Mouse (Mus musculus): ENCODE results near the gene Pknox2. TPM values are rescaled to one million over a fixed set of nuclear protein-coding genes. Genes with fewer than 3 reads are reported as not detected.

Gene Pknox2
- polyA plus RNA-seq, 1 experiment from 2014 or later: 27.1 TPM

- no peak for ATAC-seq (ENCODE audit: low FRiP score)
- peaks cover 51% of the 10 kb centered on the region for H3K4me1 ChIP-seq
- H3K9me3 ChIP-seq: no peaks in the 10 kb centered on the region
- H3K36me3 ChIP-seq (replicated peaks): 0 out of 2 replicates have a peak, but pooled peaks cover 4% of the 10 kb centered on the region
- no peak overlapping the region for H3K27ac ChIP-seq
- no peak overlapping the region for H3K4me3 ChIP-seq (replicated peaks)
- WGBS: 93% methylated on average over 1 of the region's 1 CpGs
- H3K4me2 ChIP-seq: no peak overlapping the region
- no peak overlapping the region for H3K9ac ChIP-seq
- 0 out of 2 replicates have a peak, but pooled peaks cover 5% of the 10 kb centered on the region for H3K27me3 ChIP-seq
Observed at GRCm38 (mm10) chr9:36969131-36969530, 178.1 kb downstream of the Pknox2 start.

DNA sequence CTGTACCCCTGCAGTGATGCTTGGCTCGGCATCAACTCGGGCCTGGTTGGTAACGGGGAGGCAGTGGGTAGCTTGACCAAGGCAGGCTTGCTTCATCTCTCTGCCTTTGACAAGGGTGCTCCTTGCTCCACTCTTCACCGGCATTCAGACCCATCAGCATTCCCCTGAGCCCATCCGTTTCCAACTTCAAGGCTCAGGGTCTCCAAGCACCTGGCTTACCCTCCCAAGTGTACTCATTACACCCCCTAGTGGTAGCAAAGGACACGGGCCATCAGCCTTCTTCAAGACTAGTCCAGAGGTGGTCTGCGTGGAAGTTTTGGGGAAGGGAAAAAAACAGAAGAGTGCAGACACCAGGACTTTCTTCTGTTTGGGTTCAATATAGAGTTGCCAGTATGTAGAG is 178.5 kb downstream of the Pknox2 start:
- no peak overlapping the region for H3K4me2 ChIP-seq
- no peaks in the 10 kb centered on the region for H3K9me3 ChIP-seq
- H3K4me1 ChIP-seq: peaks cover 55% of the 10 kb centered on the region
- H3K9ac ChIP-seq: no peak overlapping the region
- 0 out of 2 replicates have a peak, but pooled peaks cover 4% of the 10 kb centered on the region for H3K36me3 ChIP-seq (replicated peaks)
- 0 out of 2 replicates have a peak, but pooled peaks cover 5% of the 10 kb centered on the region for H3K27me3 ChIP-seq
- H3K4me3 ChIP-seq (replicated peaks): no peak overlapping the region
- WGBS: 37% methylated on average over 7 of the region's 7 CpGs
- no peak overlapping the region for H3K27ac ChIP-seq
- peak; percentile 28; the same call in 1 of the 2 replicates for ATAC-seq (ENCODE audit: low FRiP score)

- Histone ChIP-seq H3K9ac (no peak overlapping the region), H3K27ac (no peak overlapping the region)
Observed at GRCm38 (mm10) chr9:36968236-36968635, 179.0 kb downstream of the Pknox2 start.

DNA sequence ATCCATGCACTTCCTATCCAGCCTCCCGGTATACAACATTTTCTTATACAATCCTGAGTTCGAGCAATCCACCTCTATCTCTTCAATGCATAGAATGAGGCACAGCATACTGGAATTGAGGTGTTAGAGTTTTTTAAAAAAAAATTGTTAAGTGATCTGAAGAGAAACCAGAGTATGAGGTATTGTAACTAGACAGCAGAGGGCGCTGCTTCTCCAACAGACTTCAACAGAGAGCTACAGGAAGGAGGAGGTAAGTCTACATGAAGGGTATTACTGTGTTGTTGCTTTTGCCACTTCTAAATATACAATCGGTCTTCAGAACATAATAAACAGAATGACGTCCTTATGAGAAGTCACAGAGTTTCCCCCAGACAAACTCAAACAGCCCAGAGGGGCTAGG is 181.5 kb downstream of the Pknox2 start:
- Histone ChIP-seq H3K4me1 (peaks cover 50% of the 10 kb centered on the region), H3K36me3 (replicated peaks) (0 out of 2 replicates have a peak, but pooled peaks cover 4% of the 10 kb centered on the region), H3K27ac (no peak overlapping the region), H3K4me3 (replicated peaks) (no peak overlapping the region), H3K4me2 (no peak overlapping the region), H3K27me3 (0 out of 2 replicates have a peak, but pooled peaks cover 5% of the 10 kb centered on the region), H3K9ac (no peak overlapping the region), H3K9me3 (no peaks in the 10 kb centered on the region)
- 61% methylated on average over 5 of the region's 5 CpGs for WGBS
- no peak for ATAC-seq (ENCODE audit: low FRiP score)

More at GRCm38 (mm10) chr9:36968236-36968635, 179.0 kb downstream of the Pknox2 start:
- 86% methylated on average over 7 of the region's 7 CpGs for WGBS
- Histone ChIP-seq H3K27me3 (0 out of 2 replicates have a peak, but pooled peaks cover 5% of the 10 kb centered on the region), H3K4me3 (replicated peaks) (no peak overlapping the region), H3K4me2 (no peak overlapping the region), H3K36me3 (replicated peaks) (0 out of 2 replicates have a peak, but pooled peaks cover 4% of the 10 kb centered on the region), H3K4me1 (peaks cover 56% of the 10 kb centered on the region), H3K9me3 (no peaks in the 10 kb centered on the region)
- ATAC-seq (ENCODE audit: low FRiP score): no peak

- H3K27ac ChIP-seq: 0 out of 2 replicates have a peak overlapping the region, but pooled peaks have one; percentile 19
- no peaks in the 10 kb centered on the region for H3K27me3 ChIP-seq
- H3K4me1 ChIP-seq: peaks cover 46% of the 10 kb centered on the region
- H3K36me3 ChIP-seq (replicated peaks): 0 out of 2 replicates have a peak, but pooled peaks cover 4% of the 10 kb centered on the region
- 1% methylated on average over 5 of the region's 5 CpGs for WGBS
- H3K9me3 ChIP-seq: no peaks in the 10 kb centered on the region
- no peak overlapping the region for H3K4me2 ChIP-seq
- H3K4me3 ChIP-seq (replicated peaks): no peak overlapping the region
- peak; percentile 49; the same call in 1 of the 2 replicates for ATAC-seq (ENCODE audit: low FRiP score)
- peak overlapping the region; percentile 29; the same call in 1 of the 2 replicates for H3K9ac ChIP-seq
Observed at GRCm38 (mm10) chr9:36964230-36964629, 183.0 kb downstream of the Pknox2 start.

- 35% methylated on average over 3 of the region's 3 CpGs for WGBS
Observed at GRCm38 (mm10) chr9:36963512-36963911, 183.7 kb downstream of the Pknox2 start.

DNA sequence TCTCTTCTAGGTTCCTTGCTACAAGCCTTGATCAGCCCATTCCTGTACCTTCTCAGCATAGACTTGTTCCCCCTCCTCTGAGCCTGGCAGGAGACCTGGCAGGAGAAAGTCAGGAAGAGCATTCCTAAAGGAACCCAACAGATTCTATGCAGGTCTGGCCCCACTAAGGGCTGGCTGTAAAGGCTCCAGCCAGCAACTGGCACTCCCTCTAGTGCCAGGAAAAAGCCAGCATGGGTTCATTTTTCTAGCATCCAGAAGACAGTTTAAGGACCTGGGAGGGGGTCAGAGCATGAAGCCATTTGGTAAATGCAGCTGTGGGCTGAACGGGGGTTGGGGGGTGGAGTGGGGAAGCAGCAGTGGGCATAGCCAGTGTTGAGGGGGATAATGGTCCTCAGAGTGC is 185.3 kb downstream of the Pknox2 start:
- Histone ChIP-seq H3K4me2 (no peak overlapping the region), H3K4me1 (peaks cover 50% of the 10 kb centered on the region), H3K9ac (no peak overlapping the region), H3K27me3 (no peaks in the 10 kb centered on the region), H3K9me3 (no peaks in the 10 kb centered on the region), H3K4me3 (replicated peaks) (no peak overlapping the region), H3K27ac (no peak overlapping the region), H3K36me3 (replicated peaks) (no peaks in the 10 kb centered on the region)
- 38% methylated on average over 1 of the region's 1 CpGs for WGBS
- ATAC-seq (ENCODE audit: low FRiP score): no peak

More at GRCm38 (mm10) chr9:36963512-36963911, 183.7 kb downstream of the Pknox2 start:
- Histone ChIP-seq H3K4me1 (peaks cover 46% of the 10 kb centered on the region), H3K9ac (no peak overlapping the region), H3K9me3 (no peaks in the 10 kb centered on the region), H3K4me2 (no peak overlapping the region), H3K27ac (0 out of 2 replicates have a peak overlapping the region, but pooled peaks have one; percentile 5), H3K36me3 (replicated peaks) (0 out of 2 replicates have a peak, but pooled peaks cover 4% of the 10 kb centered on the region), H3K27me3 (no peaks in the 10 kb centered on the region), H3K4me3 (replicated peaks) (no peak overlapping the region)
- ATAC-seq (ENCODE audit: low FRiP score): no peak

DNA sequence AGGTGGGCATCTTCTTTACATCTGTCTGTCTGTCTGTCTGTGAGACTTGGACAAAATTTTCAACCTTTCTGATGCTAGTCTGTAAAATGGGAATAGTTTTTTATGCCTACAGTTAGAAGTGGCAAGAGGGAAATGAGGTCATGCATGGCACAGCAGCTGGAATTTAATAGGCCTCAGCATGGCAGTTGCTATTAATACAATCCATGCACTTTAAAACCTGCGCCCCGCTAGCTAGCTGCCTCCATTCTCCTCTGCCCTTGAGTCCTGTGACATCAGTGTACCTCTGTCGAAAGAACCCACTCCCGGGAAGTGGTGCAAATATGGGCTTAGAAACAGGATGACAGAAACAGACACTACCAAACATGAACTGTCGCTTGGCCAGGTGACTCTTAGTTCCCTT is 186.1 kb downstream of the Pknox2 start:
- Histone ChIP-seq H3K4me2 (no peak overlapping the region), H3K4me1 (peaks cover 44% of the 10 kb centered on the region), H3K9ac (no peak overlapping the region), H3K27me3 (no peaks in the 10 kb centered on the region), H3K36me3 (replicated peaks) (no peaks in the 10 kb centered on the region), H3K9me3 (no peaks in the 10 kb centered on the region), H3K27ac (no peak overlapping the region), H3K4me3 (replicated peaks) (no peak overlapping the region)
- WGBS: 91% methylated on average over 5 of the region's 5 CpGs
- no peak for ATAC-seq (ENCODE audit: low FRiP score)

DNA sequence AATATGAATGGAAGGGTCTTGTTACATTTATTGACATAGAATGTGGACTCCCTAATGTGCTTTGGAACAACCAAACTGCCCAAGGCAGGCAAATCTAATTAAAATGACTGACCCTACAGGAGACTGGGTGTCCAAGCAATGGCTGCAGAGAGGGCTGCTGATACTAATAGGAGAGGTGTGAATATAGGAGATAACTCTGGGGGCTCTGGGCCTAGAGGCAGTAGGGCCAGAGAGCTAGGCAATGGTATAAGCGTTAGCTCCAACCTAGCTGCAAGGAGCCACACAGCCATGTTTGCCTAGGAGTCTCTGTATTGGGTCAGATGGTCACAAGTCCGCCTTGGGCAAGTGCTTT is 196.1 kb downstream of the Pknox2 start:
- 0 out of 2 replicates have a peak overlapping the region, but pooled peaks have one; percentile 19 for H3K4me2 ChIP-seq
- peaks cover 38% of the 10 kb centered on the region for H3K4me1 ChIP-seq
- no peaks in the 10 kb centered on the region for H3K9me3 ChIP-seq
- 78% methylated on average over 2 of the region's 2 CpGs for WGBS
- ATAC-seq (ENCODE audit: low FRiP score): no peak; the same call in none of the 2 replicates
- no peak overlapping the region for H3K9ac ChIP-seq
- peak overlapping the region; percentile 83 for H3K27ac ChIP-seq
- peaks cover 7% of the 10 kb centered on the region for H3K36me3 ChIP-seq (replicated peaks)
- H3K4me3 ChIP-seq (replicated peaks): no peak overlapping the region
- H3K27me3 ChIP-seq: no peaks in the 10 kb centered on the region

- peaks cover 38% of the 10 kb centered on the region for H3K4me1 ChIP-seq
- WGBS: 8% methylated on average over 14 of the region's 14 CpGs
- H3K9ac ChIP-seq: no peak overlapping the region
- H3K4me3 ChIP-seq (replicated peaks): no peak overlapping the region
- peak overlapping the region; percentile 83 for H3K27ac ChIP-seq
- H3K27me3 ChIP-seq: no peaks in the 10 kb centered on the region
- peak; percentile 84 for ATAC-seq (ENCODE audit: low FRiP score)
- H3K36me3 ChIP-seq (replicated peaks): peaks cover 7% of the 10 kb centered on the region
- H3K9me3 ChIP-seq: no peaks in the 10 kb centered on the region
- H3K4me2 ChIP-seq: peak overlapping the region; percentile 19; the same call in 1 of the 2 replicates
Observed at GRCm38 (mm10) chr9:36950271-36951132, 196.7 kb downstream of the Pknox2 start.

- H3K27ac ChIP-seq: no peak overlapping the region
- ATAC-seq (ENCODE audit: low FRiP score): no peak
- H3K4me1 ChIP-seq: peaks cover 47% of the 10 kb centered on the region
- H3K9me3 ChIP-seq: no peaks in the 10 kb centered on the region
- peaks cover 4% of the 10 kb centered on the region for H3K36me3 ChIP-seq (replicated peaks)
- no peaks in the 10 kb centered on the region for H3K27me3 ChIP-seq
- H3K4me3 ChIP-seq (replicated peaks): no peak overlapping the region
- H3K9ac ChIP-seq: no peak overlapping the region
- WGBS: 96% methylated on average over 5 of the region's 5 CpGs
- H3K4me2 ChIP-seq: no peak overlapping the region
Observed at GRCm38 (mm10) chr9:36948181-36948580, 199.0 kb downstream of the Pknox2 start.

DNA sequence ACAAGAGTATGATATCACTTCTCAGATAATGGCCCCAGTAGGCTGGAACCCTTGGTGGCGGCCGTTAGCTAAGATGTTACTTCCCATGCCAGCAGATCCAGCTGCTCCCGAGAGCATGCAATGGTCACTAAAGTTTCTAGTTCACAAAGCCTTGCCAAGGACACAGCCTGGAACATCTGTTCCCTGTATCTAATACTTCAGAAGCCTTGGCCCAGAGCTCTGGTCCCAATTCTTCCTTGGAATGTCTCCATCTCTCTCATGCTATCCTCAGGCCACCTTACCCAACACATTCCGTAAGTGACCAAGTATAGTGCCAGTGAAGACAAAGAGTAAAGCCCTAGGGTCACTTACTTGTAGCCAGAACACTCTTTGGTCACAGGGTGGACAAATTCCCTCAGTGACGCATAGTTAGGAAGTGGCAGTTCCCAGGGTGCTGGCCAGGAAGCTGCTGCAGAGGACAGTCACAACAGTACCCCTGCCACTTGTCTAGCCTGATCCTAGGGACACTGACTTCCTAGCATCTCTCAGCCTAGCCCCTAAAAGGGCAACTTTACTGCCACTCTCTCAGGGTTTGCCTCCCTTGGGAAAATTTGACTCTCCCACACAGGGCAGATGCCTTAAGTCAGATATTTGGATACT is 200.0 kb downstream of the Pknox2 start:
- no peak overlapping the region for H3K4me2 ChIP-seq
- H3K9ac ChIP-seq: no peak overlapping the region
- H3K27ac ChIP-seq: no peak overlapping the region
- no peak overlapping the region for H3K4me3 ChIP-seq (replicated peaks)
- peaks cover 47% of the 10 kb centered on the region for H3K4me1 ChIP-seq
- peaks cover 3% of the 10 kb centered on the region; the same call in 1 of the 2 replicates for H3K36me3 ChIP-seq (replicated peaks)
- no peak for ATAC-seq (ENCODE audit: low FRiP score)
- no peaks in the 10 kb centered on the region for H3K9me3 ChIP-seq
- 97% methylated on average over 5 of the region's 5 CpGs for WGBS
- H3K27me3 ChIP-seq: peaks cover 4% of the 10 kb centered on the region; the same call in 1 of the 2 replicates
